Mouse (Mus musculus) B cell, adult (primary cell): Measurements from ENCODE around the gene Dnajc19. TPM values are rescaled to one million over a fixed set of nuclear protein-coding genes. Genes with fewer than 3 reads are reported as not detected.

Experiments used
- total RNA-seq: library from RNA; stranded (reverse); gene quantifications from 4 replicates; pipeline ENCODE4 v1.2.4, GENCODE M21; 2023; ENCODE audit not compliant: inconsistent age

Dnajc19 gene
- 39.4 to 46.1 TPM (median 42.8 TPM) in 4 replicates for total RNA-seq

DNA sequence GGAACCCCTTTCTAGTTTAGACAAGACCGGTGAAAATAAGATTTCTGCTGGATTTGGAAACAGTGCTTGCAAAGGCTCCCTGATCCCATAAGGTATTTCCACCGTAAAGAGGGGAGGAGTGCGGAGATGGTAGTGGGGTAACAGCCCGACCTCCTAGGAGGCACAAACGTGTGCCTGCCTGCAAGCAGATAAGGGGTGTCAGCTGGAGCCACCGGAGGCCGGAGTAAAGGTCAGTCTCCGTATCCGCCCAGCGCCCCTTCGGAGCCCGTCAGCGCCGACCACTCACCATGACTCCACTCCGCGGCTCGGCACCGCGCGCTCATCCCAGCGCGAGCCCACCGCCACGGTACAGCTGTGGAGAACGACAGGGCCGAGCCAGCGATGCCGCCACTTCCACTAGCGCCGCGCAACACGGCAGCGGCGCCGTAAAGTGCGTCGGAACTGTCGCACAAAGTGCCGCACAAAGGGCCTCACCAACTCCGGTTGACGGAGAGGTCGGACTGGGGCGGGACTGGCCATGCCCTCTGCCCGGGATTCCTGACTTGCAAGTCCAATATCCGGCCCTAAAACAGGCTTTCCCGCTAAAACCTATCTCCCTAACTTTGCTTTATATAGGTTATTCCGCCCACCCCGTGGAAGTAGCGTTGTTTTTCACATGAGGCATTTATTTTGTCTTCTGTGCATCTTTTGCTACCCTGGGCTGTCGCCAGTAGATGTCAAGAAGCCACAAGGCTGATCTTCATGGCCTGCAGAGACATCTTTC is at the start of gene Dnajc19:
Gene Dnajc19, minus strand, starts transcription at position 422 of the 763 bp plus-strand sequence.

DNA sequence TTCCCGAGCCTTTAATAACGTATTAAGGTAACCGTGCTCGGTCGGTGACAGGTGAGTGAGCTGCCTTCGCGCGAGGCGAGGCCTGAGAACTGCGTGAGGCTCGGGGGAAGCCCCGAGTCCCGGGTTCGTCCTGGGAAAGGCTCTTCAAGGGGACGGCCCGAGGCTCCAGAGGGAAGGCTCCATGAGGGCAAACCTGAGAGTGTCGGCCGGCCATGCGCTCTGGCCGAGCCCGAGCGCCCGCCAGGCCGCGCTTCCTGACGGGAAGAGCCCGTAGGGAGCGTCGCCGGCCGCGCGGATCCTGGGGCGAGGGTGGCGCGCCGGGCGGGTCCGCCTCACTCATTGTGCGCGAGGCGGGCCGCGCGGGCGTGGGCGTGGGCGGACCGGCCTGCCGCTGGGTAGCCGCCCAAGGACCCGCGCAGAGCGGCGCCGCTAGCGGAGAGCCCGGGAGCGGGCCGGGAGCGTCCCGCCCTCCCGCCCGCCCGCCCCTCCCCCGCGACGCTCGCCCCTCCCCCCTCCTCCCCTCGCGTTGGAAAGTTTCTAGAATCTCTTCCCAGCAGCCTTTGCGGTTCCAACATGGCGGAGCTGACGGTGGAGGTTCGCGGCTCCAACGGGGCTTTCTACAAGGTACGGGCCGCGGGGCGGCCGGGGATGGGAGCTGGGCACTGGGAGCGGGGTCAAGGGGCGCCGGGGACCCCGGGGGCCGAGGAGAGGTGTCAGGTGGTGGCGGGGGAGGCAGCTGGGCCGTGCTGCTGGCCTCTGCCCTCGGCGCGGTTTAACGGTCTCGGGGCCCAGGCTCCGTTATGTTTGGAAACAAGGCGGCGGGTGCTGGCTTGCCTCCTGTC is 61.4 kb downstream of the Dnajc19 start, which contains the start of gene Fxr1:
Gene Fxr1, plus strand, starts transcription at position 404 of the 842 bp plus-strand sequence.

Other genes with a start within 250 kb of the Dnajc19 start
- gene Ccdc39, start 237.0 kb downstream of the Dnajc19 start, total RNA-seq, result not detected in 4 replicates
- 112 to 122 TPM (median 119 TPM) in 4 replicates for gene Fxr1, start 61.4 kb downstream of the Dnajc19 start, total RNA-seq